Mouse (Mus musculus): ENCODE data around the gene Zfp831. TPM values are rescaled to one million over a fixed set of nuclear protein-coding genes. Genes with fewer than 3 reads are reported as not detected.

The Zfp831 gene
- polyA plus RNA-seq (2012) = not detected in 2 replicates

DNA sequence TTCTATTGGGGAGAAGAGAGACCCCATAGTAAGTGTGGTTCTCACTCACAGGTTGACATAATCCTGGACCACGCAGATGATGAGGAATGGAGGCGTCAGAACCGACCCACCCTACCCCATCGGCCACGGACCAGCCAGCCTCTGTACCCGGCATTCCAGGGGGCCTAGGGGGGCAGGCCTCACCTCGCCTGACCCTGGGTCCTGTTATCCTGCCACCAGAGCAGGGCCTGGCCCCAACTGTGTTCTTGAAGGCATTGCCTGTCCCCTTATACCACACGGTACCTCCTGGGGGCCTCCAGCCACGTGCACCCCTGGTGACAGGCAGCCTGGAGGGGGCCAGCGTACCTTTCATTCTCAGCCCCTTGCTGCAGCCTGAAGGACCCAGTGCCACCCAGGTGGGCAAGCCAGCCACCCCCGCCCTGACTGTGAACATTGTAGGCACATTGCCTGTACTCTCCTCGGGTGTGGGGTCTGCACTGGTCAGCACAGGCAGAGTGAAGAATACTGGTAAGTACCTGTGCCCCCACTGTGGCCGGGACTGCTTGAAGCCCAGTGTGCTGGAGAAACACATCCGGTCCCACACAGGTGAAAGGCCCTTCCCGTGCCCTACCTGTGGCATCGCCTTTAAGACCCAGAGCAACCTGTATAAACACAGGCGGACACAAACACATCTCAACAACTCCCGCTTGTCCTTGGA, at the start of gene Zfp831:
Gene Zfp831, plus strand, starts transcription at position 87 of the 697 bp plus-strand sequence.
- TF ChIP-seq TAL1 (IDR thresholded peaks at IDR 0.05; ENCODE audit: low read length) (no peak), GATA1 (IDR thresholded peaks at IDR 0.05; ENCODE audit: low read length) (no peak)
- Histone ChIP-seq H3K4me1 (ENCODE audit: control insufficient read depth) (no peaks in the 10 kb centered on the region), H3K27me3 (ENCODE audit: control insufficient read depth) (no peaks in the 10 kb centered on the region), H3K36me3 (ENCODE audit: control insufficient read depth) (no peaks in the 10 kb centered on the region), H3K9me3 (ENCODE audit: control insufficient read depth, low read length) (no peaks in the 10 kb centered on the region), H3K4me3 (replicated peaks) (no peak within 1 kb of the TSS)

DNA sequence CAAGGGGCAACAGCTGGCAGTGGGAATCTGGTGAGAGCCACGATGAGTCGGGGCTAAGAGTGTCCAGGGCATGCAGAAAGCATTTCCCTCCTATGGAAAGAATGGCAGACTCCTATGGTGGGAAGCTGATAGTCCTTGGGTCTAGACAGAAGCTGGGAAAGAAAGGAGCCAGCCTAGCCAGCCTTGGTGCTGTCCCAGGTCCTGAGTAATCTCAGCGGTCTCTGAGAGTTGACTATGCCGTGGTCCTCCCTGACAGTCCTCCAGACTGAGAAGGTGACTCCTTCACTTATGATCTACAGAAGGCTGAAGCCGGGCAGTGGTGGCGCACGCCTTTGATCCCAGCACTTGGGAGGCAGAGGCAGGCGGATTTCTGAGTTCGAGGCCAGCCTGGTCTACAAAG, 48.4 kb upstream of the Zfp831 start:
- Histone ChIP-seq H3K9me3 (ENCODE audit: control insufficient read depth, low read length) (no peaks in the 10 kb centered on the region), H3K4me1 (ENCODE audit: control insufficient read depth) (no peaks in the 10 kb centered on the region), H3K27me3 (ENCODE audit: control insufficient read depth) (no peaks in the 10 kb centered on the region), H3K36me3 (ENCODE audit: control insufficient read depth) (no peaks in the 10 kb centered on the region), H3K4me3 (replicated peaks) (no peak overlapping the region)
- no peak for TF ChIP-seq GATA1 (IDR thresholded peaks at IDR 0.05; ENCODE audit: low read length)
- no peak for TF ChIP-seq TAL1 (IDR thresholded peaks at IDR 0.05; ENCODE audit: low read length)

GRCm38 (mm10) chr2:174595611-174596010, 47.7 kb upstream of the Zfp831 start:
- no peaks in the 10 kb centered on the region for H3K27me3 ChIP-seq (ENCODE audit: control insufficient read depth)
- TF ChIP-seq TAL1 (IDR thresholded peaks at IDR 0.05; ENCODE audit: low read length) (no peak), GATA1 (IDR thresholded peaks at IDR 0.05; ENCODE audit: low read length) (no peak)
- no peaks in the 10 kb centered on the region for H3K36me3 ChIP-seq (ENCODE audit: control insufficient read depth)
- no peaks in the 10 kb centered on the region for H3K4me1 ChIP-seq (ENCODE audit: control insufficient read depth)
- no peaks in the 10 kb centered on the region for H3K9me3 ChIP-seq (ENCODE audit: control insufficient read depth, low read length)
- no peak overlapping the region for H3K4me3 ChIP-seq (replicated peaks)

- H3K4me3 ChIP-seq (replicated peaks) = no peak overlapping the region
- no peaks in the 10 kb centered on the region for H3K9me3 ChIP-seq (ENCODE audit: control insufficient read depth, low read length)
- no peaks in the 10 kb centered on the region for H3K36me3 ChIP-seq (ENCODE audit: control insufficient read depth)
- no peaks in the 10 kb centered on the region for H3K4me1 ChIP-seq (ENCODE audit: control insufficient read depth)
- TF ChIP-seq TAL1 (IDR thresholded peaks at IDR 0.05; ENCODE audit: low read length) (no peak), GATA1 (IDR thresholded peaks at IDR 0.05; ENCODE audit: low read length) (no peak)
- no peaks in the 10 kb centered on the region for H3K27me3 ChIP-seq (ENCODE audit: control insufficient read depth)
Measured at GRCm38 (mm10) chr2:174596457-174596856, 46.9 kb upstream of the Zfp831 start.

DNA sequence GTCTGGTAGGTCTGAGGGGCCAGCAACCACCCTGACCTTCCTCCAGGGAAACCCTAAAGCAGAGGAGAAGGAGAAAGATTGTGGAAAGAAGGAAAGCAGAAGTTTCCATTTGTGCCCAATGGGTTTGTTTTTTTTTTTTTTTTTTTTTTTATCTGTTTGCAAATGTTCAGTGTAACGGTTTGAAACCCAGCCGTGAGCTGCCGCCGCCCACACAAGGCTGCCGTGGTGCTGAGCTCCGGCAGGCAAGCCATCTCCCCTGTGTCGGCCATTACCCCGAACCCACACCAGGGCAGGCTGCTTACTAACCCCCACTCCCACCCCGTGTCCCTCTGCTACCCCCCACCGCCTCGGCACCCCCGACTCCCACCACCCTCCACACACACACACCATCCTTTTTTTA, 44.9 kb upstream of the Zfp831 start:
- Histone ChIP-seq H3K9me3 (ENCODE audit: control insufficient read depth, low read length) (no peaks in the 10 kb centered on the region), H3K4me1 (ENCODE audit: control insufficient read depth) (no peaks in the 10 kb centered on the region; the same call in 1 of the 2 replicates), H3K27me3 (ENCODE audit: control insufficient read depth) (no peaks in the 10 kb centered on the region), H3K36me3 (ENCODE audit: control insufficient read depth) (no peaks in the 10 kb centered on the region), H3K4me3 (replicated peaks) (no peak overlapping the region)
- TF ChIP-seq TAL1 (IDR thresholded peaks at IDR 0.05; ENCODE audit: low read length) (no peak), GATA1 (IDR thresholded peaks at IDR 0.05; ENCODE audit: low read length) (no peak)

DNA sequence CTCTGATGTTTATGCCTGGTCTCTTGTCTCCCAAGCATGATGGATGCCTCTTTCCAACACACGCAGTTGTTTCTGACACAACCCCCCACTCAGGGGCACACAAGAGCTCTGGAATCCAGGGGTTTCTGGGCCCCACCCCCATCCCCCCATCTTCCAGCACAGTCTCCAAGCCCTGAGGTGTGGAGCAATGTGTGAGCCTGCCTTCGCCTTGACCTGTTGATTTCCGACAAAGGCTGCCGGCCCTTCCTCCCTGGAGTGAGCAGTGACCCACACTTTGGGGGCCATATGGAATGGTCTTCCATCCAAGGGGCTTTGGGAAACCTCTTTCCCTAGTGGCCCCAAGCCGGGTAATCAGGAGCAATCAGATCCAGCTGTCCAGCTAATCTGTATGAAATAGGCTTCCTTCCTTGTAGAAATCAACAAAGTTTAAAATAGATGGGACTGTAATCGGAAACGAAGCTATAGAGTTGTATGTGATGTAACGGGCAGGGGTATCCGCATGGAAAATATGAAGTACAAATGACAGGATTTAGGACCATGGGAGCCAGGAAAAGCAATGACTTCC, 44.2 kb upstream of the Zfp831 start:
- TF ChIP-seq GATA1 (IDR thresholded peaks at IDR 0.05; ENCODE audit: low read length) (no peak), TAL1 (IDR thresholded peaks at IDR 0.05; ENCODE audit: low read length) (no peak)

GRCm38 (mm10) chr2:174599853-174600271, 43.5 kb upstream of the Zfp831 start:
- H3K9me3 ChIP-seq (ENCODE audit: control insufficient read depth, low read length) = no peaks in the 10 kb centered on the region
- no peaks in the 10 kb centered on the region for H3K36me3 ChIP-seq (ENCODE audit: control insufficient read depth)
- H3K4me1 ChIP-seq (ENCODE audit: control insufficient read depth) = no peaks in the 10 kb centered on the region; the same call in 1 of the 2 replicates
- no peak for TF ChIP-seq GATA1 (IDR thresholded peaks at IDR 0.05; ENCODE audit: low read length)
- no peak for TF ChIP-seq TAL1 (IDR thresholded peaks at IDR 0.05; ENCODE audit: low read length)
- no peak overlapping the region for H3K4me3 ChIP-seq (replicated peaks)
- H3K27me3 ChIP-seq (ENCODE audit: control insufficient read depth) = no peaks in the 10 kb centered on the region

More for the DNA sequence above, 44.2 kb upstream of the Zfp831 start:
- Histone ChIP-seq H3K27me3 (ENCODE audit: control insufficient read depth) (no peaks in the 10 kb centered on the region), H3K9me3 (ENCODE audit: control insufficient read depth, low read length) (no peaks in the 10 kb centered on the region), H3K4me1 (ENCODE audit: control insufficient read depth) (no peaks in the 10 kb centered on the region; the same call in 1 of the 2 replicates), H3K4me3 (replicated peaks) (no peak overlapping the region), H3K36me3 (ENCODE audit: control insufficient read depth) (no peaks in the 10 kb centered on the region)

DNA sequence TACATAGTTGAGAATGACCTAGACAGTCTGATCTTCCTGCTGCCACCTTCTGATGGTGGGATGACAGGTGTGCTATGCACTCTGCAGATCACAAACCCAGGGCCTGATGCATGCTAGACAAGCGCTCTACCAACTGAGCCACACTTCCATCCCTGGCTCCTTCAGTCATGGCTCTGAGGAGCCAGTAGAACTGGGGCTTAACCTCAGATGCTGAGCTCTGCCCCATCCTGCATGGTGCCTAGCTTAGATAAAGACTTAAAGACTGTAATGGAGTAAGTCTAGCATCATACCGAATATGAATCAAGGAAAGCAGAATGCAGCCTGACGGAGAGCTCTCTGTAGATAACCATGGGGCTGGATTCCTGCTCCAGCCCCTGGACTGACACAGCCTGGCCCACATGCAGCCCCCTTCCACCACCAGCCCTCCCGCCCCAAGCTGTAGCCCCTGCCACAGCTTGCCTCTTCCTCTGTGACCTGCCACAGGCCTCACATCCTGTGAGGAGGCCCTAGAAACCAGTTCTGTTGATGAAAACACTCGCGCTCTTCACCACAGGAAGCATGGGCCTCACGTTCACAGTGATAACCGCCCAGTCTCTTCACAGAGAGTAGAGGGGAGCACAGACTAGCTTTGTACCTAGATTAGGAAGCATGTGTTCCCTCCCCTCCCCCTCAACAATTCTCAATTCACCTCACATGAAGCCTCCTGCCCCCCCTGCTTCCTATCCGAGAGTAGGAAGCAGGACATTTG, 41.2 kb upstream of the Zfp831 start:
- Histone ChIP-seq H3K4me1 (ENCODE audit: control insufficient read depth) (no peaks in the 10 kb centered on the region; the same call in 1 of the 2 replicates), H3K36me3 (ENCODE audit: control insufficient read depth) (no peaks in the 10 kb centered on the region), H3K9me3 (ENCODE audit: control insufficient read depth, low read length) (no peaks in the 10 kb centered on the region), H3K4me3 (replicated peaks) (no peak overlapping the region), H3K27me3 (ENCODE audit: control insufficient read depth) (no peaks in the 10 kb centered on the region)
- TF ChIP-seq TAL1 (IDR thresholded peaks at IDR 0.05; ENCODE audit: low read length) = no peak
- no peak for TF ChIP-seq GATA1 (IDR thresholded peaks at IDR 0.05; ENCODE audit: low read length)

GRCm38 (mm10) chr2:174603321-174603720, 40.0 kb upstream of the Zfp831 start:
- H3K9me3 ChIP-seq (ENCODE audit: control insufficient read depth, low read length) = no peaks in the 10 kb centered on the region
- no peak overlapping the region for H3K4me3 ChIP-seq (replicated peaks)
- no peaks in the 10 kb centered on the region for H3K36me3 ChIP-seq (ENCODE audit: control insufficient read depth)
- no peaks in the 10 kb centered on the region for H3K27me3 ChIP-seq (ENCODE audit: control insufficient read depth)
- H3K4me1 ChIP-seq (ENCODE audit: control insufficient read depth) = no peaks in the 10 kb centered on the region; the same call in 1 of the 2 replicates
- TF ChIP-seq GATA1 (IDR thresholded peaks at IDR 0.05; ENCODE audit: low read length) = no peak
